Mouse (Mus musculus) embryonic facial prominence, embryonic 12.5 days (tissue): ENCODE results near the gene Taf15. TPM values are rescaled to one million over a fixed set of nuclear protein-coding genes. Genes with fewer than 3 reads are reported as not detected.
A peak's percentile ranks its signal among the peaks of the same experiment; 100 is the strongest.

Experiments
- ATAC-seq: fragments of 200-750 bp; cut with Nextera tagmentation; 2 replicates; pipeline ENCODE4 v1.8.0; 2017; ENCODE audit not compliant: insufficient number of reproducible peaks, insufficient read depth, low FRiP score, low TSS enrichment
- H3K27ac ChIP-seq: fragments of 300-500 bp; sonication (generic); 2 replicates; pipeline ENCODE4 v1.5.1; 2016; ENCODE audit warnings: mild to moderate bottlenecking
- H3K27me3 ChIP-seq: fragments of 300-500 bp; sonication (generic); 2 replicates; pipeline ENCODE4 v1.6.1; 2016; ENCODE audit warnings: mild to moderate bottlenecking, moderate library complexity
- H3K36me3 ChIP-seq: fragments of 300-500 bp; sonication (generic); 2 replicates; pipeline ENCODE4 v1.6.1; 2016; ENCODE audit warnings: mild to moderate bottlenecking
- H3K4me1 ChIP-seq: fragments of 300-500 bp; sonication (generic); 2 replicates; pipeline ENCODE4 v1.6.1; 2016
- H3K4me2 ChIP-seq: fragments of 300-500 bp; sonication (generic); replicated peaks from 2 replicates; pipeline ENCODE4 v1.6.1; 2016; ENCODE audit warnings: mild to moderate bottlenecking, moderate library complexity
- H3K4me3 ChIP-seq: fragments of 300-500 bp; sonication (generic); 2 replicates; pipeline ENCODE4 v1.5.1; 2016; ENCODE audit warnings: mild to moderate bottlenecking
- H3K9ac ChIP-seq: fragments of 300-500 bp; sonication (generic); 2 replicates; pipeline ENCODE4 v1.6.1; 2016; ENCODE audit warnings: mild to moderate bottlenecking, moderate library complexity
- H3K9me3 ChIP-seq: fragments of 300-500 bp; sonication (generic); 2 replicates; pipeline ENCODE4 v1.6.1; 2016; ENCODE audit warnings: mild to moderate bottlenecking, moderate library complexity
- WGBS: fragments of 180-500 bp; shearing (Covaris S2); methylation state at CpG from one replicate; pipeline ENCODE4 v1.1.7; 2016; 5-methylcytosine and 5-hydroxymethylcytosine counted together
- polyA plus RNA-seq: library from polyadenylated mRNA; unstranded; fragments of >200 nt; fragmentation: Nextera tagmentation; extraction: Ambion mirVana; gene quantifications from 2 replicates; pipeline ENCODE4 v1.2.1, GENCODE M21; 2016

The Taf15 gene
- polyA plus RNA-seq, 1 experiment from 2014 or later = 14.5 TPM

DNA sequence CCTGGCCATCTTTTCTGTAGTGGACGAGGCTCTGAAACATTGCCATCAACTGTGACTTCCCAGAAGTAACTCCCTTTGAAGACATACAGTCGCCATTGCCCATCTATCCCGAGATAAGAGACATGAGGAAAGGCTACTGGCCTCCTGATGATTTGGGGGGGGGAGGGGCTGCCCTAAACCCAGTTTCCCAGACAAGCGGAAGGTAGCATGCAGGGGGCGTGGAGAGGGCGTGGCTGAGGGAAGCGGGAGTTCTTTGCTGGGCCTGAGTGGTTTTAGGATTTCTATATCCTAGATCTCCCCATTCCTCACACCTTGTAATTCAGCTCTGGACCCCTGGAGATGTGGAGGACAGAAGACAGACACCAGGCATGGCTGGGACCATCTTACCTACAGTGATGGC, 29.1 kb upstream of the Taf15 start:
- Histone ChIP-seq H3K27ac (no peak overlapping the region), H3K9ac (no peak overlapping the region), H3K36me3 (no peaks in the 10 kb centered on the region), H3K4me1 (peaks cover 19% of the 10 kb centered on the region), H3K9me3 (no peaks in the 10 kb centered on the region), H3K4me2 (no peak overlapping the region), H3K27me3 (peaks cover 56% of the 10 kb centered on the region), H3K4me3 (no peak overlapping the region)
- 7% methylated on average over 7 of the region's 7 CpGs for WGBS
- ATAC-seq = no peak

DNA sequence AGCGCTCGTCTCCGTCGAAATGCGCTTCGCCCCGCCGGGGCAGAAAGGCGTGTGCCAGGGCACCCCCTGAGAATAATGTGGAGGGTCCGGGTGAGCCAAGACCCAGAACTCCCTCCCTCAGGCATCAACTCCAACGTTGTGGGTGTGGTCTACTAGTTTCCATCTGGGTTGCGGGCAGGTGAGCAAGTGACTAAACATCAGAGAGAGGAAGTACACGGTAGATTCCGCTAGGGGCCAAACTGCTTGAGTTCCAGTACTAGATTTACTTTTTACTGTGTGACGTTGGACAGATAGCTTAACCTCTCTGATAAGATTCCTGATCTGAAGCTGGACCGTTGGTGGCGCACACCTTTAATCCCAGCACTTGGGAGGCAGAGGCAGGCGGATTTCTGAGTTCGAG, 27.9 kb upstream of the Taf15 start:
- Histone ChIP-seq H3K4me2 (peak overlapping the region; percentile 42), H3K4me1 (peaks cover 25% of the 10 kb centered on the region), H3K9ac (0 out of 2 replicates have a peak overlapping the region, but pooled peaks have one; percentile 5), H3K27me3 (peaks cover 56% of the 10 kb centered on the region), H3K27ac (no peak overlapping the region), H3K4me3 (0 out of 2 replicates have a peak overlapping the region, but pooled peaks have one; percentile 2), H3K9me3 (no peaks in the 10 kb centered on the region), H3K36me3 (no peaks in the 10 kb centered on the region)
- 25% methylated on average over 19 of the region's 19 CpGs for WGBS
- no peak for ATAC-seq

DNA sequence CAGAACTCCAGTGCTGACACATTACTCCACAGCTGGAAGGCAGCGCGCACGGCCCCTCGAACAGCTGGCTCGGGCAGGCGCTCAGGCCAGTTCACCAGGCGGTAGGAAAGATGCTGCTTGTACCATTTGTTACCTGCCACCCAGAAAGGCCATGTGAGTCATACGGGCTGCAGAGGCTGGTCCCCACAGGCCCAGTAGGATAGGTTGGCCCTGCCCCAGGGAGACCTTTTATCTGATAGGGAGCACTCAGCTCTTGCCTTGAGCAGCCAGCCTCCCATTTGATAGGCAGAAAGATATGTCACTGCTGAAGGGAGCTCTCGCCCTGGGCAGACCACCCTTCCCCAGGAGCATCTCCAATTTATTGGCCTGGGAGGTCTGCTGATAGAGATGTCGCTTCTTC, 25.3 kb upstream of the Taf15 start:
- H3K4me3 ChIP-seq = no peak overlapping the region
- H3K9me3 ChIP-seq = no peaks in the 10 kb centered on the region
- no peaks in the 10 kb centered on the region for H3K36me3 ChIP-seq
- no peak overlapping the region for H3K4me2 ChIP-seq
- H3K9ac ChIP-seq = no peak overlapping the region
- peaks cover 25% of the 10 kb centered on the region for H3K4me1 ChIP-seq
- no peak for ATAC-seq
- H3K27me3 ChIP-seq = peaks cover 38% of the 10 kb centered on the region
- 57% methylated on average over 10 of the region's 10 CpGs for WGBS
- no peak overlapping the region for H3K27ac ChIP-seq

GRCm38 (mm10) chr11:83448021-83448926, 24.6 kb upstream of the Taf15 start:
- H3K4me2 ChIP-seq = no peak overlapping the region
- peak overlapping the region; percentile 50 for H3K27ac ChIP-seq
- no peaks in the 10 kb centered on the region for H3K36me3 ChIP-seq
- no peak for ATAC-seq
- peaks cover 31% of the 10 kb centered on the region for H3K27me3 ChIP-seq
- H3K9me3 ChIP-seq = no peaks in the 10 kb centered on the region
- 26% methylated on average over 16 of the region's 16 CpGs for WGBS
- peaks cover 22% of the 10 kb centered on the region for H3K4me1 ChIP-seq
- H3K4me3 ChIP-seq = no peak overlapping the region
- H3K9ac ChIP-seq = no peak overlapping the region; the same call in 1 of the 2 replicates

DNA sequence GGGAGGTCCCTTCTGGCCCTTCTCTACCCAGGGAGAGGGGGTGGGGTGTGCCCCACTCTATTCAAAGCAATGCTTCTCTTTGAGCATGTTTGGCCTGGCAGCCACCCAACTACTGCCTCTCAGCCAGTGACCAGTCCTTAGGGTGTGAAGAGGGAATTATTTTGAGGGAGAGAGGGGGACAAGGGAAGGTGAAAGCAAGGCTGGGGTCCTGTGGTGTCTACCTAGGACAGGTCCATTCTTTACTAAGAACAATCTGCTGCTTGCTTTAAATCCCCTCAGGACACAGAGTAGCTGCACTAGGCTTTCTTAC, 24.0 kb upstream of the Taf15 start:
- peaks cover 22% of the 10 kb centered on the region for H3K4me1 ChIP-seq
- H3K27me3 ChIP-seq = peaks cover 25% of the 10 kb centered on the region
- H3K9me3 ChIP-seq = no peaks in the 10 kb centered on the region
- no peak overlapping the region for H3K4me2 ChIP-seq
- ATAC-seq = no peak
- H3K4me3 ChIP-seq = no peak overlapping the region
- H3K27ac ChIP-seq = peak overlapping the region; percentile 50; the same call in 1 of the 2 replicates
- no peak overlapping the region for H3K9ac ChIP-seq
- no peaks in the 10 kb centered on the region for H3K36me3 ChIP-seq

DNA sequence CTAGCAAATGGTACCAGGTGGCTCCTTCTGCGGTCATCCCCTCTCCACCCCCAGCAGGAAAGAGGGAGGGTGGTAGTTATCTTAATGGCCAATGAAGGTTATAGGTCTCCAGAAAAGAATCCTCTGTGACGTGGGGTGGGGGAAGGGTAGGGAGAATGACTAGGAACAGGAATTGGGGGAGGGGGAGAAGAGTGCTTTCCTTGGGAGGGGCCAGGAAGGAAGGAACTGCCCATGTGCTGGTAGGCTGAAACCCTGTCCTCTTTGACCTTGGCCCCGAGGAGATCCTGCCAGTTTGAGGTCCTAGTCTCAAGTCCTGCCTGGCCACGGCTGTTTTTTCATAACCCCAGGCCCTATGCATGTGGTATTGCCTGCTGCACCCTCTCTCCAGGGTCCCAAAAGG, 23.6 kb upstream of the Taf15 start:
- Histone ChIP-seq H3K9me3 (no peaks in the 10 kb centered on the region), H3K36me3 (no peaks in the 10 kb centered on the region), H3K27ac (no peak overlapping the region), H3K27me3 (peaks cover 21% of the 10 kb centered on the region), H3K9ac (no peak overlapping the region), H3K4me3 (no peak overlapping the region), H3K4me1 (peaks cover 22% of the 10 kb centered on the region), H3K4me2 (no peak overlapping the region)
- no peak for ATAC-seq
- WGBS = 18% methylated on average over 4 of the region's 4 CpGs

GRCm38 (mm10) chr11:83450550-83450949, 22.3 kb upstream of the Taf15 start:
- H3K4me1 ChIP-seq = peaks cover 20% of the 10 kb centered on the region

DNA sequence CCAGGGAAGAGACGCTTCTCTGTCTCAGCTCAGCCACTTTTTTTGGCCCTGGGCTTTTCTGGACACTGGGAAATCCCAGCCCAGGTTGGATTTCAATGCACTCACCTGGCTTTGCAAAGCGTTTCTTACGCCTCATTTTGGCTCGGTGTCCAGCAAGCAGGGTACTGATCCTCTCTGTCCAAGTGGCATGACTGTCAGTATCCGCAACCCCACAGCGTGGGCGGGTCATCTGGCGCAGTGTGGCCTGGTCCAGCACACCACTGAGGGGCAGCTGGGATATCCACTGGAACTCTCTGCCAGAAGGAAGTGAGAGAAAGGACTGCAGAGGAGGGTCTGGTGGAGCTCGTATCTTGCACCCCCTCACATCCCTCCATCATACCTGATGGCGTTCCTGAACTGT, 21.6 kb upstream of the Taf15 start:
- no peak overlapping the region for H3K27ac ChIP-seq
- no peaks in the 10 kb centered on the region for H3K36me3 ChIP-seq
- H3K9ac ChIP-seq = no peak overlapping the region
- peaks cover 6% of the 10 kb centered on the region for H3K27me3 ChIP-seq
- H3K4me1 ChIP-seq = peaks cover 20% of the 10 kb centered on the region
- H3K9me3 ChIP-seq = no peaks in the 10 kb centered on the region
- H3K4me3 ChIP-seq = no peak overlapping the region
- no peak overlapping the region for H3K4me2 ChIP-seq
- 81% methylated on average over 10 of the region's 10 CpGs for WGBS
- ATAC-seq = no peak

More at GRCm38 (mm10) chr11:83450550-83450949, 22.3 kb upstream of the Taf15 start:
- Histone ChIP-seq H3K4me2 (no peak overlapping the region), H3K9ac (no peak overlapping the region), H3K9me3 (no peaks in the 10 kb centered on the region), H3K27ac (no peak overlapping the region), H3K4me3 (no peak overlapping the region), H3K36me3 (no peaks in the 10 kb centered on the region), H3K27me3 (peaks cover 8% of the 10 kb centered on the region)
- ATAC-seq = no peak
- WGBS = 32% methylated on average over 1 of the region's 1 CpGs

DNA sequence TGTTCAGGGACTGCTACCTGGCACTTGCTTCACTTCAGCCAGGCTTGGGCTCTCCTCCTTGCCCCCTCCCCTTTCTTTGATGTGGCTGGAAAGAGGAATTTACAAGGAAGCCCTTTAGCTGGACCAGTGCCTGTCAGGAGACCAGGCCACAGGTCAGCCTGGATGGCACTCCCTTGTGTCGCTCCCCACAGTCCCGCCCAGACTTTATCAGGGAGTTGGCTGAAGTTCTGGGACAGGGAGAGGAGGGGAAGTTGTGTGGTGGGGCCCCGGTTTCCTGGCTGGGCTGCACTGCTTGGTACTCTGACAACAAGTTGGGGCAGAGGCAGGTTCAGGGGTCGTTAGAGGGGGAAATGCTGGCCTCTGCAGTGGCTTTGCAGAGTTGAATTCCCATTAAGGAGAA, 18.3 kb upstream of the Taf15 start:
- no peak overlapping the region for H3K4me3 ChIP-seq
- no peak overlapping the region for H3K4me2 ChIP-seq
- H3K36me3 ChIP-seq = no peaks in the 10 kb centered on the region
- no peak overlapping the region for H3K9ac ChIP-seq
- H3K4me1 ChIP-seq = peaks cover 5% of the 10 kb centered on the region
- 19% methylated on average over 4 of the region's 4 CpGs for WGBS
- H3K27me3 ChIP-seq = no peaks in the 10 kb centered on the region
- no peak overlapping the region for H3K27ac ChIP-seq
- H3K9me3 ChIP-seq = no peaks in the 10 kb centered on the region
- no peak for ATAC-seq

DNA sequence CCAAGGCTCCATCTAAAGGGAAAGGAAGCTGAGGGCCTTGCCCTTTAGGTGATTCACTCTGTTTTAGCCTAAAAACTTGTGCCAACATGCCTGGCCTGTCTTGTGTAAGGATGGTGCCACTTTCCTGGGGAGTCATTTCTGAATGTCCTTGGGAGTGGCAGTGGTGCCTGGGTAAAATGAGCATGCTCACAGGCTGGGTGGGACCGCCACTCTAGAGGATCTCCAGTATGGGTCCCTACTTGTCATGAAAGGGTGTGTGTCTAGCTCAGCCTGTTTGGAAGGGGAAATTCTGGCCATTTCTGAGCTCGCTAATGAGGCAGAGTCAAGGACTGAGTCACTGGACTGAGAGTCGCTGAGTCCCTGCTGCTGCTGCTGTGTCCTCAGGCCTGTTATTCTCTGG, 17.3 kb upstream of the Taf15 start:
- H3K9ac ChIP-seq = no peak overlapping the region
- H3K27ac ChIP-seq = no peak overlapping the region
- no peaks in the 10 kb centered on the region for H3K9me3 ChIP-seq
- H3K4me2 ChIP-seq = no peak overlapping the region
- ATAC-seq = no peak
- no peaks in the 10 kb centered on the region for H3K36me3 ChIP-seq
- WGBS = 63% methylated on average over 3 of the region's 3 CpGs
- H3K4me3 ChIP-seq = no peak overlapping the region
- peaks cover 5% of the 10 kb centered on the region; the same call in 1 of the 2 replicates for H3K27me3 ChIP-seq
- peaks cover 5% of the 10 kb centered on the region for H3K4me1 ChIP-seq

- Histone ChIP-seq H3K9me3 (no peaks in the 10 kb centered on the region), H3K36me3 (no peaks in the 10 kb centered on the region), H3K4me1 (peaks cover 5% of the 10 kb centered on the region), H3K4me2 (no peak overlapping the region), H3K27ac (no peak overlapping the region), H3K4me3 (no peak overlapping the region), H3K9ac (no peak overlapping the region), H3K27me3 (peaks cover 14% of the 10 kb centered on the region)
- WGBS = 25% methylated on average over 7 of the region's 7 CpGs
- ATAC-seq = no peak
These were observed 15.6 kb upstream of the Taf15 start for GRCm38 (mm10) chr11:83457257-83457656.

DNA sequence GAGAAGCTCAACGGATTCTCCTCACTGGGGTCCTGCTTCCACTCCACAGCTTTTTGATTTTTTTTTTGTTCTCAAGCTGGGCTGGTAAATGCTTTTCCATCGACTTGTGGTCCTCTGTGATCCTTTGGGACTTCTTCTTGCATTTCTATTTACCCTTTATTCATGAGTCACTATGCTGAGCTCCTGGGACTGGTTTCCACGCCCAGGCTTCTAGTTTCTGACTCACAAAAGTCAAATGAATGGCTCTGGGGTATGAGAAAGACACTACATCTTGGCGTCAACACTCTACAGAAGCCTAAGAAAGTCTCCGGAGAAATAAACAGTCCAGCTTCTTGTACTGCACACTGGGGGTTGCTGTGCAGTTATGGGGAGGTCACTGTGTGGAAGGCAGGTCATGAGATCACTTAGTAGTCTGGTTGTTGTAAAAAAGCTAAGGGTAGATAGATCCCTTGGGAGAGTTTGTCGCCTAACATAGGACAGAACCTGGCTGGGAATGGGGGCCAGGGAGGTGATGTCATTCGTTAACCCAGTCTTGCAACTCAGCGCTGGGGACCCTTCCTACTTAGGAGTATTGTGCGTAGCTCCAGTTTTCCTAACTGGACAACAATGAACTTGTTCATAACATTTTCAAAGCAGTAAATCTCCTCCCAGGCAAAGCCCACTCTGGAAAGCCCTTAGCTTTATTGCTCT, 14.8 kb upstream of the Taf15 start:
- Histone ChIP-seq H3K9ac (no peak overlapping the region), H3K27me3 (peaks cover 22% of the 10 kb centered on the region), H3K4me1 (peaks cover 5% of the 10 kb centered on the region), H3K9me3 (no peaks in the 10 kb centered on the region), H3K4me2 (no peak overlapping the region), H3K27ac (no peak overlapping the region), H3K36me3 (no peaks in the 10 kb centered on the region), H3K4me3 (no peak overlapping the region)
- ATAC-seq = no peak
- WGBS = 55% methylated on average over 9 of the region's 9 CpGs
